Mouse (Mus musculus): ENCODE results near the gene Atg9a. TPM values are rescaled to one million over a fixed set of nuclear protein-coding genes. Genes with fewer than 3 reads are reported as not detected.
"Not testable (repeated sequence)": the region's sequence is repeated elsewhere in the genome, so short reads cannot be mapped to it uniquely, and the experiment has no call there.

The Atg9a gene
- polyA plus RNA-seq (2012; rRNA removed) = 529 TPM in 2 replicates

DNA sequence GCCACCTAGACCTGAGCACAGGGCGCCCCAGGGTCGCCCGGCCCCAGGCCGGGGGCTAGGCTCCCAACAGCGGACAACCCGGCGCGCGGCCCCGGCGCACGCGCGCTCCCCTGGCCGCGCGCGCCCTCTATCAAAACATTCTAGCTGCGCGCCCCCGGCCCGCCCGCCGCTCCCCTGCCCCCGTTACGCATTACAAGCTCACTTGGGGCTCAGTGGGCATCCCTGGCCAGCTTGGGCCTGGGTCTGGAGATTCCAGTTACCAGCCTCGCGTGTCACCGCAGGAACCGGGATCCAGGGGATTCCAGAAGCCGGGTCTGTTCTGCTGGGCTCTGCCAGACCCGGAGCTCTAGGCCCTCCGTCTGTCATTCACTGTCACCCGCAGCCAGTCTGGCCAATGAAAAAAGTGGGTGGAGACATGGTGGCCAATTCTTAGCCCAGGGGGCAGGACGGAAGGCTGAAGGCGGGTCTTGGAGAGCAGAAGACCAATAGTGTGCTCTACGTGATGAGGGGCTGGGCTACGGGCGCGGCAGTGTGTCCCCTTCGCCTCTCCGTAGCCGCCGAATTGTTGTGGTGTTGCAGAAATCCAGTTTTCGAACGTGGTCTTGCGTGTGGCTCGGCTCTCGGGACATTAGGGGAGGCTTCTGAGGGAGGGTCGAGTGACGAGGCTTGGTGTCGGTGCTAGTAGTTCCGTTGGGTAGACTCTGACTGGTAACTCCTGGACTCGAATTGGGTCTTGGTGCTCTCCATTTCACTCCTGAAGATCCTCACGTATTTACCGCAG, at the start of gene Atg9a, which contains the start of gene Ankzf1:
Gene Atg9a (minus strand): TSS at position 575 of the 781 bp plus-strand sequence.
Gene Ankzf1 (plus strand): TSS at position 530 of the 781 bp plus-strand sequence.
- Histone ChIP-seq H3K4me3 (ENCODE audit: control insufficient read depth, low read depth, low read length) (peak within 1 kb of the TSS; percentile 88), H3K4me1 (ENCODE audit: control insufficient read depth, insufficient read depth, low read length) (peaks cover 12% of the 10 kb centered on the region), H3K27me3 (ENCODE audit: control insufficient read depth, insufficient read depth, low read length) (no peaks in the 10 kb centered on the region), H3K27ac (ENCODE audit: control insufficient read depth, insufficient read depth, low read depth, low read length) (peak within 1 kb of the TSS; percentile 82), H3K36me3 (ENCODE audit: control insufficient read depth, insufficient read depth, low read length) (peaks cover 3% of the 10 kb centered on the region; the same call in 1 of the 2 replicates)
- TF ChIP-seq CTCF (IDR thresholded peaks at IDR 0.05; ENCODE audit: control insufficient read depth, insufficient read depth, insufficient replicate concordance, low read depth, low read length) (no peak), POLR2A (IDR thresholded peaks at IDR 0.05; ENCODE audit: control insufficient read depth, low read depth, low read length) (peak; percentile 63; the same call in 1 of the 2 replicates)

DNA sequence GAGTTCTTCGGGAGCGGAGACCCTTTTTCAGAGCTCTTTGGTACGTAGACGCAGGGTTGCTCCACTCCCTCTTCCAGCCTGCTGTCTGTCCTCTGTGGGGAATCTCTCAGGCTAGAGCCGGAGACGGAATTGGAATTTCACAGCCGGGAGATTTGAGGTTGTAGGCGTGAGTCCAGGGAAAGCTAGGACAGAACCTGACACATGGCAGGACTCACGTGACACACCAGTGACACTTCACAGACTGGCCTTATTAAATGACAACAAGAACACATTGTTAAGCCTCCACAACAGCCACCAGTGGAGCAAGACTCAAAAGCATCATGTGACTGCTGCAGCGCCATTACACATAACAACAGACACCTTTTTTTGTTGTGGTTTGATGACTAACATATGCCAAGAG, 47.6 kb upstream of the Atg9a start:
- Histone ChIP-seq H3K4me3 (ENCODE audit: control insufficient read depth, low read depth, low read length) (no peak overlapping the region), H3K27me3 (ENCODE audit: control insufficient read depth, insufficient read depth, low read length) (no peaks in the 10 kb centered on the region), H3K27ac (ENCODE audit: control insufficient read depth, insufficient read depth, low read depth, low read length) (no peak overlapping the region), H3K36me3 (ENCODE audit: control insufficient read depth, insufficient read depth, low read length) (peaks cover 2% of the 10 kb centered on the region), H3K4me1 (ENCODE audit: control insufficient read depth, insufficient read depth, low read length) (no peaks in the 10 kb centered on the region)
- no peak for TF ChIP-seq CTCF (IDR thresholded peaks at IDR 0.05; ENCODE audit: control insufficient read depth, insufficient read depth, insufficient replicate concordance, low read depth, low read length)
- no peak for TF ChIP-seq POLR2A (IDR thresholded peaks at IDR 0.05; ENCODE audit: control insufficient read depth, low read depth, low read length)

DNA sequence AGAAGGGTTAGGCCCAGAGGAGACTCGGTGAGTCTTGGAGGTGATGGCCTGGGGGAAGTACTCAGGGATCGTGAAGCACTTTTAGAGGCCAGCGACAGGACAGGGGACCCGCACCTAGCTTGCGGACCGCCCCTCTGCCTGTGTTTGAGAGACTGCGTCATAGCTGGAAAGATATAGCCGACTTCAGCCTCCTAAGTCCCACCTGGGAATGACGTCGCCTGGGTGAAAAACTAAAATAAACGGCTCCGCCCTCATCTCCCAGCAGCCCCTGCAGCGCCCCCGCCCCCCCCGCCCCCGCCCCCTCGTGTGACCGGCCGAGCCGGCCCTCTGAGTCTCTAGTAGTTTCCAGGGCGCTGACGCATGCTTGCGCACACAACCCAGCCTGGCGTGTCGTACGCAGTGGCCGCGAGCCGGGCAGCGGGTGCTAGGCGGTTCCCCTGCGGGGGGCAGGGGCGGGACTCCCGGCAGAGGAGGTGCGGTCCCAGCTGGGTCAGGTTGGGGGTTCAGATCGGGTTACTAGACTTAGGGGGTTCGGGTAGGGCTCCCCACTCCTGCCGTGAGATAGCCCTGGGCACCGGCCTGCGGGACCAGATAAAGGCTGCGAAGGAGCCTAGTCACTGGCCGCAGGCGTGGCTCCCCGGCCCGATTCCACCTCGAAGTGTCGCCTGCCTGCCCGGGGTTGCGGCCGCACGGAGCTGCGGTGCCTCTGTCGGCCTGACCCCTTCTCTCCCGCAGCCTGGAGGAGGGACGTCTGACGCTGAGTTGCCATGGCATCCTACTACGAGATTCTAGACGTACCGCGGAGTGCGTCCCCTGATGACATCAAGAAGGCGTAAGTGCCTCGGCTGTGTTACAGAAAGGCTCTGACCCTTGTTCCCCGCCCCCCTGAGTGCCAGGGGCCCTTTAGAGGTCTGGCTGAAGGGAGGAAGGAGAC, 44.4 kb upstream of the Atg9a start, which contains the start of gene Dnajb2:
Gene Dnajb2 (plus strand): TSS at position 290 of the 934 bp plus-strand sequence.
- no peaks in the 10 kb centered on the region for H3K4me1 ChIP-seq (ENCODE audit: control insufficient read depth, insufficient read depth, low read length)
- H3K36me3 ChIP-seq (ENCODE audit: control insufficient read depth, insufficient read depth, low read length) = peaks cover 2% of the 10 kb centered on the region
- no peaks in the 10 kb centered on the region for H3K27me3 ChIP-seq (ENCODE audit: control insufficient read depth, insufficient read depth, low read length)
- H3K27ac ChIP-seq (ENCODE audit: control insufficient read depth, insufficient read depth, low read depth, low read length) = peak within 1 kb of the TSS; percentile 91
- TF ChIP-seq POLR2A (IDR thresholded peaks at IDR 0.05; ENCODE audit: control insufficient read depth, low read depth, low read length) (peak; percentile 89), CTCF (IDR thresholded peaks at IDR 0.05; ENCODE audit: control insufficient read depth, insufficient read depth, insufficient replicate concordance, low read depth, low read length) (no peak)
- peak within 1 kb of the TSS; percentile 91 for H3K4me3 ChIP-seq (ENCODE audit: control insufficient read depth, low read depth, low read length)

DNA sequence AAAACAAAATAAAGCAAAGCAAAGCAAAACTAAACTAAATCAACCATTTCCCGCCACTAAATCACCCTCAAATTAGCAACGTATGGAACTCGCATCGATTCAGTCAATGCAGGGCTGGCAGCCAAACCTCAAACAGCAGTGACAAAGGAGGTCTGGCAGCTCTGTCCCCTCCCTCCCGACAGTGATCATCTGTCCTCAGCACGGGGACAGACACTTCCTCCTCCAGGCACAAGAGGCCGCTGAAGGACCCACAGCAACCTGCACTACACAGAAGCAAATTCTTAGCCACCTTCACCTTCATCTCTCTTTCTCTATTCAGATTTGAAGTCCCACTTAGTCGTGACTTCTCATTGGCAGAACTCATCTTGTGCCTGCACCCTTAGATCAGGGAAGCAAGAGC, 42.6 kb upstream of the Atg9a start:
- Histone ChIP-seq H3K4me1 (ENCODE audit: control insufficient read depth, insufficient read depth, low read length) (no peaks in the 10 kb centered on the region), H3K27ac (ENCODE audit: control insufficient read depth, insufficient read depth, low read depth, low read length) (no peak overlapping the region), H3K36me3 (ENCODE audit: control insufficient read depth, insufficient read depth, low read length) (no peaks in the 10 kb centered on the region; the same call in 1 of the 2 replicates), H3K4me3 (ENCODE audit: control insufficient read depth, low read depth, low read length) (peak overlapping the region; percentile 81), H3K27me3 (ENCODE audit: control insufficient read depth, insufficient read depth, low read length) (no peaks in the 10 kb centered on the region)
- no peak for TF ChIP-seq CTCF (IDR thresholded peaks at IDR 0.05; ENCODE audit: control insufficient read depth, insufficient read depth, insufficient replicate concordance, low read depth, low read length)
- TF ChIP-seq POLR2A (IDR thresholded peaks at IDR 0.05; ENCODE audit: control insufficient read depth, low read depth, low read length) = no peak; the same call in 1 of the 2 replicates

DNA sequence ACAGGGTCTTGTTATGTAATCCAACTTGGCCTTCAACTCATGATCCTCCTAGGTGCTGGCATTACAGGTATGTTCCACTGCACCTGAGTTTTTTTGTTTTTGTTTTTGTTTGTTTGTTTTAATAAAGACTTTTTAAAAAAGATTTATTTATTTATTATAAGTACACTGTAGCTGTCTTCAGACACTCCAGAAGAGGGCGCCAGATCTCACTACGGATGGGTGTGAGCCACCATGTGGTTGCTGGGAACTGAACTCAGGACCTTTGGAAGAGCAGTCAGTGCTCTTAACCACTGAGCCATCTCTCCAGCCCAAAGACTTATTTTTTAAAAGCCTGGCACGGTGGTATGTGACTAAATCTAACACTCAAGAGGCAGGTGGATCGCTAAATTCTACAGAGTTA, 40.5 kb upstream of the Atg9a start:
- H3K27me3 ChIP-seq (ENCODE audit: control insufficient read depth, insufficient read depth, low read length); H3K4me1 ChIP-seq (ENCODE audit: control insufficient read depth, insufficient read depth, low read length); H3K36me3 ChIP-seq (ENCODE audit: control insufficient read depth, insufficient read depth, low read length); H3K27ac ChIP-seq (ENCODE audit: control insufficient read depth, insufficient read depth, low read depth, low read length): not testable (repeated sequence)
- H3K4me3 ChIP-seq (ENCODE audit: control insufficient read depth, low read depth, low read length) = peak overlapping the region; percentile 14; the same call in 1 of the 2 replicates

DNA sequence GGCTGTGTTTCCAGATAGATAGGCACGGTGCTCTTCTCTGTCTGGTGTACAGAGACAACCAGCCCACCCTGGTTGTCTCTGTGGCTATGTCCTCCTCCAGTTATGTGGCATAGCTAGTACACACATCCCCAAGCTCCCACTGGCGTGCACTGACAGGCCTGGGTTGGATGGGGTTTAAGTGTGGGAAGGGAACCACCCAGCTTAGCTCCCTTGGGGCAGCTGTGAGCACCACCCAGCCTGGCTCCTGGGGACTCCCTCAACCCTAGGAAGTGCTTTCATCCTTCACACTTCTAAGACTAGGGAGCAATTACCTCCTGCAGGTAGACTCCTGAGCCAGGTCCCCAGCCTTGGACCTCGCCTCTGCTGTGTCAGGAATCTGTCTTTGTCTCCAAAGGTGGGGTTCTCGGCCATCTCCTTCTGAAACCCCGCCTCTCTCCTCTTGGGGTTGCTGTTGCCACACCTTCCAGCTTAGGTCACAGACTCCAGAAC, 39.7 kb upstream of the Atg9a start, which contains the start of gene A630095N17Rik:
Gene A630095N17Rik (minus strand): TSS at position 439 of the 489 bp plus-strand sequence.
- no peaks in the 10 kb centered on the region for H3K36me3 ChIP-seq (ENCODE audit: control insufficient read depth, insufficient read depth, low read length)
- no peaks in the 10 kb centered on the region for H3K4me1 ChIP-seq (ENCODE audit: control insufficient read depth, insufficient read depth, low read length)

More for the DNA sequence above, 39.7 kb upstream of the Atg9a start, which contains the start of gene A630095N17Rik:
- Histone ChIP-seq H3K27me3 (ENCODE audit: control insufficient read depth, insufficient read depth, low read length) (no peaks in the 10 kb centered on the region), H3K27ac (ENCODE audit: control insufficient read depth, insufficient read depth, low read depth, low read length) (peak within 1 kb of the TSS; percentile 36; the same call in 1 of the 2 replicates), H3K4me3 (ENCODE audit: control insufficient read depth, low read depth, low read length) (peak within 1 kb of the TSS; percentile 71)
- no peak; the same call in 1 of the 2 replicates for TF ChIP-seq CTCF (IDR thresholded peaks at IDR 0.05; ENCODE audit: control insufficient read depth, insufficient read depth, insufficient replicate concordance, low read depth, low read length)
- TF ChIP-seq POLR2A (IDR thresholded peaks at IDR 0.05; ENCODE audit: control insufficient read depth, low read depth, low read length) = peak; percentile 58; the same call in 1 of the 2 replicates
